Mouse (Mus musculus): ENCODE measurements around the gene Acin1.

Gene Acin1

GRCm38 (mm10) chr14:54686522-54687143, at the start of gene Acin1:
TSS of gene Acin1 (minus strand) at chr14:54686931.
- DNase-seq (ENCODE audit: low read depth, low spot score), result peak; percentile 99

- no peak for DNase-seq (ENCODE audit: low read depth, low spot score)
Observed at GRCm38 (mm10) chr14:54735221-54735620, 48.5 kb upstream of the Acin1 start.

- DNase-seq (ENCODE audit: low read depth, low spot score), result no peak
Observed at GRCm38 (mm10) chr14:54734004-54734403, 47.3 kb upstream of the Acin1 start.

GRCm38 (mm10) chr14:54732206-54732605, 45.5 kb upstream of the Acin1 start:
- DNase-seq (ENCODE audit: low read depth, low spot score), result no peak

GRCm38 (mm10) chr14:54730305-54730704, 43.6 kb upstream of the Acin1 start:
- no peak for DNase-seq (ENCODE audit: low read depth, low spot score)

GRCm38 (mm10) chr14:54728823-54729653, 42.3 kb upstream of the Acin1 start:
- DNase-seq (ENCODE audit: low read depth, low spot score), result no peak

- no peak for DNase-seq (ENCODE audit: low read depth, low spot score)
Observed at GRCm38 (mm10) chr14:54727565-54727964, 40.8 kb upstream of the Acin1 start.

- DNase-seq (ENCODE audit: low read depth, low spot score), result no peak
Observed at GRCm38 (mm10) chr14:54724049-54724448, 37.3 kb upstream of the Acin1 start.

GRCm38 (mm10) chr14:54721711-54722110, 35.0 kb upstream of the Acin1 start:
- no peak for DNase-seq (ENCODE audit: low read depth, low spot score)

- no peak for DNase-seq (ENCODE audit: low read depth, low spot score)
Observed at GRCm38 (mm10) chr14:54720654-54721350, 34.1 kb upstream of the Acin1 start.

- DNase-seq (ENCODE audit: low read depth, low spot score), result no peak
Observed at GRCm38 (mm10) chr14:54720041-54720440, 33.3 kb upstream of the Acin1 start.

- no peak for DNase-seq (ENCODE audit: low read depth, low spot score)
Observed at GRCm38 (mm10) chr14:54715402-54715801, 28.7 kb upstream of the Acin1 start.

GRCm38 (mm10) chr14:54714617-54715081, 27.9 kb upstream of the Acin1 start:
- no peak for DNase-seq (ENCODE audit: low read depth, low spot score)

GRCm38 (mm10) chr14:54714121-54714520, 27.4 kb upstream of the Acin1 start:
- DNase-seq (ENCODE audit: low read depth, low spot score), result peak; percentile 52

GRCm38 (mm10) chr14:54712861-54713260, 26.1 kb upstream of the Acin1 start:
- DNase-seq (ENCODE audit: low read depth, low spot score), result no peak

GRCm38 (mm10) chr14:54712074-54712473, 25.3 kb upstream of the Acin1 start, which contains the start of gene Cebpe:
TSS of gene Cebpe (minus strand) at chr14:54712174.
- DNase-seq (ENCODE audit: low read depth, low spot score), result no peak

- DNase-seq (ENCODE audit: low read depth, low spot score), result no peak
Observed at GRCm38 (mm10) chr14:54709054-54709453, 22.3 kb upstream of the Acin1 start.

GRCm38 (mm10) chr14:54706589-54707320, 20.0 kb upstream of the Acin1 start:
- DNase-seq (ENCODE audit: low read depth, low spot score), result no peak

- no peak for DNase-seq (ENCODE audit: low read depth, low spot score)
Observed at GRCm38 (mm10) chr14:54705844-54706243, 19.1 kb upstream of the Acin1 start.

GRCm38 (mm10) chr14:54703207-54703606, 16.5 kb upstream of the Acin1 start:
- DNase-seq (ENCODE audit: low read depth, low spot score), result no peak

- DNase-seq (ENCODE audit: low read depth, low spot score), result no peak
Observed at GRCm38 (mm10) chr14:54701298-54701697, 14.6 kb upstream of the Acin1 start.

- DNase-seq (ENCODE audit: low read depth, low spot score), result no peak
Observed at GRCm38 (mm10) chr14:54699586-54699985, 12.9 kb upstream of the Acin1 start.

Data from brain, embryonic 18.5 days (tissue).